Mouse (Mus musculus) frontal cortex, postnatal 36 days (tissue): ENCODE measurements around the gene Slc2a12.
A peak's percentile ranks its signal among the peaks of the same experiment; 100 is the strongest.

Experiments
- DNase-seq, 2 experiments: peaks; one replicate each; pipeline ENCODE4 v3.0.0; 2022; ENCODE audit warnings: low spot score in 2 of 2

The Slc2a12 gene

DNA sequence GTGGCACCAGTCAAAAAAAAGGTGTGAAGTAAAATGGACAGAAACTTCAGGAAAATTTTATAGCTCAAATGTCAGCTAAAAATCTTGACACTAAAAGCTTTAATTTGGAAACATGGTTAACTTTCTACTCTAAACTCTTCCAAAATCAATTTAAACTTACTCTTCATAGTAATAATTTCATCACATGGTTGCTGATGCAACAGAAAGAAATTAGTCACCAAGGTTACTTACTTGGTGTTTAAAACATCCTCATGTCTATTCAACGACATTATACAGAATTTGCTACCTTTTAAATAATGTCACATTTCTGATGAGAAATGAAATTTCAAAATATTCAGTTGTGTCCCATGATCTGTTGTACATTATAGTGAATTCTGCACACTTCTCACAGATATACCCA, 83.4 kb downstream of the Slc2a12 start:
- DNase-seq: no peak

DNA sequence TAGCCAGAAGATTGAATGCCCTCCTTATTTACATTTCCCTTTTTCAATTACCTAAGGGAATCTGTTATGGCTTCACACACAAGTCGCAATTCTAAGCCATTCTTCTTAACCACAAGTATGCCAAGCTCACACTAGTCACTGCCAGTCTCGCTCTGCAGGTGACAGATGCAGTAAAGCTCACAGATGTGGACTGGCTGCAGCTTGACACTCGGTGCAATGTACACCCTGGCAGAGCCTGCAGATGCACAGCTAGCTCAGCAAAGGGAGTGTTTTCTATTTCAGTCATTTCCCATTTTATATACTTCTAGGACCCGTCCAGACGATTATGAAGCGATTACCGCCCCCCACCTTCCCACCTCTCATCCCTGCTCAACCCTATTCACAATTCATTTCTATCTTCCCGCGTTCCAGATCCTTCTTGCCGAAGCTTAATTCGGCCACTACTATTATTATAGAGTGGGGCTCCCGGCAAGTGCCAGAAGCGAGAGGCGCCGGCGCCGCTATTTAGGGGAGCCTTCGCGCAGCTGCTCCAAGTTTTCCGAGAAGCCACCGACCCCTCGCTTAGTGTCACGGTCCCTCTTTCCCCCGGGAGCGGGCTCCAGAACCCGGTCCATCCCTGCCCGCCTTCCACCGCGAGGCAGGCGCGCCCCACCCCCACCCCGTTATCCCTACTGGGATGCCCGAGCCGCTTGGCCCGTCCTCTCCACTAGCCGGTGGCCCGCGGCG, 85.6 kb downstream of the Slc2a12 start:
- DNase-seq: peak in 1 of 2 experiments; percentile 44

DNA sequence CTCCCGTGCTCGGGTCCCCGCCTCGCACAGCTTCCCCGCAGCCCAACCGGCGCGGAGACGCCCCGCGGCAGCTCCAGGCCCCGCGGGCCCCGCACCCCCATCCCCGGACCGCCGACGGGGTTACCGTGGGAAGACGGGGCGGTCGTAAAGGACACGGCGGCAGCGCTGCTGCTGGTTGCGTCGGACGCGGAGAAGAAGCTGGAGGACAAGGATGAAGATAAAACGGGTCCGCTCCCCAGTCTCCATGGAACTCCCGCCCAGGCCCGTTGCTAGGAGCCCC, 86.1 kb downstream of the Slc2a12 start:
- no peak for DNase-seq

DNA sequence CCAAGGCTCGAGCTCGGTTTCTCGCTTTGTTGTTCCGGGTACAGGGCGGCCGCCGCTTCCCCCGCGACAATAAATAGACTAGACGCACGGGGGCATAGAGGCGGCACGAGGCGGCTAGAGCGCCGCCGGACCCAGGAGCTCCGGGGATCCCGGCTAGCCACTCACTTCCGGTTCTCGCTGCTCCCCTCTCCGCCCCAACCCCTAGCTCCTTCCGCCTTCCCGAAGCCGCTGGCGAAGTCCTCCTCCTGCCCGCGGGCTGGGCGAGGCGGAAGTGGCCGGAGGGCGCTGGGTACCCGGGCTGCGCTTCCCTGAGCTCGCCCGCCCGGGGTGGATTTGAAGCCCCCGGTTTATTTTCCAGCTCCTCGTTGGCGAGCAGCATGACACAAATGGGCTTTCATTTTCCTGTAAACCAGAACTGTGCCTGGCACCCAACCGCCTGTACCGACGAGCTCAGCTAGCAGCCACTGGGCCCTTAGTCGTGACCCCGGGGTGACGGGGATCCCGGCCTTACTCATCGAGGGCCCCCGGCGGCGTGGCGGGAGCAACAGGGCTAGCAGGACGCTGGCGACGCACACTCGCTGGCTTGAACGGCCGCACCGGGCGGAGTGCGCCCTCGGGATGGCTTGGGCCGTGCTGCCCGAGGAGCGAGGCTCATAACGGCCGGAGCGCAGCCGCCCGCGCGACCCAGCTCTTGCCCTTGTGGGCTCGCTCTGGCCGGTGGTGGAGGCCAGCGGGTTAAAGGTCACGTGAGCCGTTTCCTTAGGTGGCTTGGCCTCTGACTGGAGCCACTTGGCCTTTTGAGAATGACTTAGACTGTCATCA, 86.7 kb downstream of the Slc2a12 start, which contains the start of gene Tbpl1:
Gene Tbpl1, minus strand, starts transcription at position 667 of the 822 bp plus-strand sequence.
- DNase-seq: peak; percentile 96

- no peak for DNase-seq
These were observed 87.4 kb downstream of the Slc2a12 start for GRCm38 (mm10) chr10:22732181-22732580.

GRCm38 (mm10) chr10:22745922-22746321, 101.1 kb downstream of the Slc2a12 start:
- DNase-seq: no peak

GRCm38 (mm10) chr10:22746334-22747322, 101.8 kb downstream of the Slc2a12 start:
- peak in 1 of 2 experiments; percentile 52 for DNase-seq

GRCm38 (mm10) chr10:22751175-22751682, 106.4 kb downstream of the Slc2a12 start:
- DNase-seq: no peak
